Mouse (Mus musculus): ENCODE data around the gene Mgat4a.

The Mgat4a gene

DNA sequence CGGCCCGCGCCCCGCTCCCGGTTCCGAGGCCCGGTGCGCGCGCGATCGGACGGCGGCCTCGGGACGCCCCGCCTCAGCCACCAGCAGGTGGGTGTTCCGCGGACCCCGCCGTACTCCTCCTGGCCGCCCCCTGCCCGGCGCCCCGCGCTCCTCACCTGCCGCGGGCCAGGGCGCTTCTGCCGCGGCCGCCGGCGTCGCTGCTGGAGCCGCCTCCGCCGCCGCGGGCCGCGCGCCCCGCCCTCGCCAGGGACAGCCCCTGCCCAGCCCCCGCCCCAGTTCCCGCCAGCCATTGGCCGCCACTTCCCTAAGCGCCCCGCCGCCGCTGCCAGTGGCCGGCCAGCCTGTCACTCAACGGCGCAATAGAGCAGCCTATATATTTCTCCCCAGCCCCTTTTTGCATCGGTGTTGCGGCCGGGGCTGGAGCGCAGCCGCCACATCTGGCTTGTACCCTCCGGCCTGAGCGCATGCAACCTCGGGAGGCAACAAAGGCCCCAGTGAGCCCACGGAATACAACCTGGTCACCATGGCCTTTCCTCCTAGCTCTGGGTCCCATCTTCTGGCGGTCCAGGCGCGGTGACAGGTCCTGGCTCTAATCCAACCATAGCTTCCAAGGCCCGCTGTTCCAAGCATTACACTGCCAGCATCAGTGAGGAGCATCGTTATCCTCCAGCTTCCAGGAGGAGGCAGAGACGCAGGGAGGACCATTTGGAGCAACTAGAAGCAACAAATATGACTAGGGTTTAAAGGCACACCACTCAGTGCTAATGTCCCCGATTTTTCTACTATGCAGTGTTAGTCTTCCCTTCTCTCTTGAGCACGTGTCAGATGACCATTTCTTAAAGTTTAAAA is at the start of gene Mgat4a:
Gene Mgat4a (minus strand): TSS at position 207 of the 849 bp plus-strand sequence.
- peak; percentile 93 for DNase-seq

GRCm38 (mm10) chr1:37585809-37586480 is 45.1 kb upstream of the Mgat4a start:
- peak; percentile 82 for DNase-seq

- no peak for DNase-seq
Measured at GRCm38 (mm10) chr1:37583795-37584464, 43.1 kb upstream of the Mgat4a start.

GRCm38 (mm10) chr1:37583167-37583566 is 42.4 kb upstream of the Mgat4a start:
- no peak for DNase-seq

- no peak for DNase-seq
Measured at GRCm38 (mm10) chr1:37579686-37580085, 38.9 kb upstream of the Mgat4a start.

GRCm38 (mm10) chr1:37572528-37573272 is 31.9 kb upstream of the Mgat4a start:
- peak; percentile 76 for DNase-seq

- no peak for DNase-seq
Measured at GRCm38 (mm10) chr1:37568379-37568778, 27.6 kb upstream of the Mgat4a start.

- no peak for DNase-seq
Measured at GRCm38 (mm10) chr1:37566754-37567153, 25.9 kb upstream of the Mgat4a start.

DNA sequence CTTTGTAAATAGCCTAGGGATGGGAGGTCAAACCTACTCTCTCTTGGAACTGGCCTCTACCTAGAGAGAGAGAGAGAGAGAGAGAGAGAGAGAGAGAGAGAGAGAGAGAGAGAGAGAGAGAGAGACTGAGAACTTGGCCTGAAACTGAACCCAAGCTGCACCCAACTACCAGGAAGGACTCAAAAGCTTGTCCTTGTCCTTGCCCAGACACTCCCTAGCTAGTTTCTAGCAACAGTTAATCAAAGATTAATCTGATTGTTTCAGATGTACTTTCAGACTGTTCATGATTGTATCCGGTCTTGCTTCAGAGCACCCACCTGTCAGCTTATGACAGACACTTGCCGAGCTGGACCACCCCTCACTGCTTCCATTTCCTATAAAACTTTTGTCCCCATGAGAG is 25.5 kb upstream of the Mgat4a start:
- no peak for DNase-seq

DNA sequence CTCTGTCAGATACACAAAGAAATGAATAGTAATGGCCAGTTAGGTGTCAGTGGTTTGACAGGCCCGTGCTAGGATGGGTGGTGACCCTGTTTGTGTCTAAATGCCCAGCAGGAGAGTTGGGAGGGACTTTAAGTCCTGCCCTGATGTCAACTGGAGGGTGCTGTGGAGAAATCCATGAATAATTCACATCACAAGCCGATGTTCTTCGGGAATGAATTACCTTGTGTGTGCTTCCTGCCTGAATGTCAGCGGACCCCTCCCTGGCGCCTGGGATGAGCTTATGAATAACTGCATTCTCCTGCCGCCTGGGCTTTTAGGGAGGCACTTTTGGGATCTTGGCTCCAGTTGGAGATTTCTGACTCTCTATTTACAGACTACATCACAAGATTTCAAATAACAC is 24.6 kb upstream of the Mgat4a start:
- DNase-seq, result no peak

DNA sequence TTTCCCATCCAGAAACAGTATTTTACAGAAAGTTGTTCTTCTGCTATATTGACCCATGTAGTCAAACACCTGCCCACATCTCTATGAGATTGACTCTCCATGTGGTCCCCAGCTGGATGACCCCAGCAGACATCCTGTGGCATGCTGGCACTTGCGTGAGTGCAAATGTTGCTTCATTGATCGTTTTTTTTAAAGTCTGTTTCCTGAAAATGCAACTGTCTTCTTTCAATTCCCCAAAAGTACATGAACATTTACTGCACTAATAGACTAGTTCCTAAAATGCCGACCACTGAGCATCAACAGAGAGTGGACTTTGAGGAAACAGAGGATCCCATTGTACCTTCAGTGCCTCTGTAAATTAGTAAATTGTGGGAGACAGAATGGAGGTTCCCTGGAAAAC is 21.1 kb upstream of the Mgat4a start:
- DNase-seq, result no peak

GRCm38 (mm10) chr1:37560356-37560755 is 19.5 kb upstream of the Mgat4a start:
- no peak for DNase-seq

DNA sequence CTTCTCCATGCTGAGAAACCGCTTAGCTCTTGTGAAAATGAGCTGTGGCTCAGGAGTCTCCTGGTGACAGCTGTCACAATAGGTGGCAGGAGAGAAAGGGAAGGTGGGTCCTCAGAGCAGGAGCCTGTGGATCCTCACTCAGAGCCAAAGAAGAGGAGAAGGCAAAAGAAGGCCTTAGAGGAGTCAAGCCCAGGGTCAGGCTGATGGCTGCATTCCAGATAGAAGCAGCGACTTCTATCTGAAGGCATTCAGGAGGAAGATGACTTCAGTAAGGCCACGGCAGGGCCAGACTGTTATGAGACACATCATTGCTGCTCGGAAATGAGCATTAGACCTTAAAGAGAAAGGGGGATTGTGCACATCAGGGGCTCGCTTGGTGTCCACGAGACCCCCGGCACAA is 11.2 kb upstream of the Mgat4a start:
- no peak for DNase-seq

DNA sequence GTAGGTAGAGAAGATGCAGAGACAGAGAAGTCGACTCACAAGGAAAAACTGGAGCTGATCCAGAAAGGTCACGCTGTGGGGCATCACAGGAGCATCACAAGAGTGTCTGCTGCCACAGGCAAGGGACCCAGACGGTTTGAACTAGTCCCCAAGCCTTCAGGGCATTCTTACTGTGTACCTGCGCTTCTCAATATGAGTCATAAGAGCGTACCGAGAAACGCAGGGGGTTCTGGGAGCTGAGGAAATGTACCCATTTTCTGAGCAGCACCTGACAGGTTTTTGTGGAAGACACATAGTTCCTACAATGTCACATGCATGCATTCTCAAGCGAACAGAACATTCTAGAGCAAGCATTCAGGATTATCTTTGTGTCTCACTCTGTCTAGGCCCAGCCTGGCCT is 8.7 kb upstream of the Mgat4a start:
- no peak for DNase-seq

GRCm38 (mm10) chr1:37546398-37547051 is 5.7 kb upstream of the Mgat4a start:
- DNase-seq, result no peak

DNA sequence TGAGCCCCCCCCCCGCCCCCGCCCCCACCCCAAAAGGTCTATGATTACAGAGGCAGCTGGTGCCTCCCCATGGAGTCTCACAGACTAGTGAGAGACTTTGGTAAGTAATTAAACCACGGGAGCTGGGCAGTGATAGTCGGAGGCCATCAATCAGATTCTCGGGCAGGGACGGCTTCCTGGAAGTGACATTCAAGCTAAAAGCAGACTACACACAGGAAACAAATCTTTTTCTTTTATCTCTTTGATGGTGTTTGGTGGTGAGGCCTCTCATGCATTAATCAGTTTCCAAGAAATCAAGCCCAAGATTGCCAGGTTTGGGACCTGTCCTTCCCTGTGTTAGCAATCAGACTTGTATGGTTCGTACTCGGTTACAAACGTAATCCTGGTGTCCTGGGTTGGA is 3.4 kb upstream of the Mgat4a start:
- DNase-seq, result no peak

DNA sequence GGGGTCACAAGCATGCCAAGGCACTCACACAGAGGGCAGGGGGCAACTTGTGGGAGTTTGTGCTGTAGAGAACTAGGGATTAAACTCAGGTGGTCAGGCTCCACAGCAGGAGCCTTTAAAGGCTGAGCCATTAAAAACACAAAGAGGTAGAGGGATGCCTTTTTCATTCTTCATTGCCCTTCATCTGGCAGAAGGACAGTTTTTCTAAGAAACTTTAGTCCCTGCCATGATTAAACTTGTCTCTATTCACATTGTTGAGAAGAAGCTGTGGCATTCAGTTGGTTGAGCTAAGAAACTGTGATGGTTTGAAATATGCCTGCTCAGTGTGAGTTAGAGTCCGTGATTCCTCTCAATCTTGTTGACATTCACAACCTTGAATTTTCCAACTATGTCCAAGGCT is 2.2 kb upstream of the Mgat4a start:
- no peak for DNase-seq

DNA sequence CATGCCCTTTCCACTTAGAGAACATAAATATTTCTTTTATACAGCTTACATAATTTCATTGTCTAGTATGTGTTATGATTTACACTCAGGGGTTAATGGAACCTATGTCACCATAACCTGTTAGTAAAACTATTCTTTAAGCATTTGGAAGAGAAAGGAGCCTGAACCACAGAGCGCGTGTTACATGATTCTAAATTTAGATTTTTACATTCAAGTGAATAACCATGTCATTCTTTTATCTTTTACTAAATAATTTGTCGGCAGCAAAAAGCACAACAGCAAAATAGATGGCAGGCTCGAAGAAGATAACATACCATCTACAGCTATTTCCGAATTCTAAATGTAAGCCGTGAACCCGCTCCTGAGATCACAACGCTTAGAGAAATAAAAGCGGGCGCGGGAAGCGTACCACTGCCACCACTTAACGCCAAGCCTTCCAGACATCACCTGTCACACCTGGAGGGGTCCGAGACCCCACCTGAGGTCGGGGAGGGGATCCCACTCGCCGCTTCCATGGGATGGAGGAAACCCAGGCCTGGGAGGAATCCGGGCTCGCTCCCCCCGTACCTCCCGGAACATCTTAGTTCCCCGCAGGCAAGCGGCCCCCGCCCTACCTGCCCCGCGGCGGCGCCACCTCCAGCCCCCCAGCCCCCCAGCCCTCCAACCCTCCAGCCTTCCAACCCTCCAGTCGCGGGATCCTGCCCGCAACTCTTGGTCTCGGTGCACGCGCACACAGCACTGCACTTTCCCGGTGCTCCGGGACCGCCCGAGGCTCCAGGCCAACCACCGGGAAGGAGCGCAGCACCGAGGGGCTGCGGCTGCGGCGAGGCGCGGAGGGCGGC is 627 bp downstream of the Mgat4a start:
- peak; percentile 50 for DNase-seq

DNA sequence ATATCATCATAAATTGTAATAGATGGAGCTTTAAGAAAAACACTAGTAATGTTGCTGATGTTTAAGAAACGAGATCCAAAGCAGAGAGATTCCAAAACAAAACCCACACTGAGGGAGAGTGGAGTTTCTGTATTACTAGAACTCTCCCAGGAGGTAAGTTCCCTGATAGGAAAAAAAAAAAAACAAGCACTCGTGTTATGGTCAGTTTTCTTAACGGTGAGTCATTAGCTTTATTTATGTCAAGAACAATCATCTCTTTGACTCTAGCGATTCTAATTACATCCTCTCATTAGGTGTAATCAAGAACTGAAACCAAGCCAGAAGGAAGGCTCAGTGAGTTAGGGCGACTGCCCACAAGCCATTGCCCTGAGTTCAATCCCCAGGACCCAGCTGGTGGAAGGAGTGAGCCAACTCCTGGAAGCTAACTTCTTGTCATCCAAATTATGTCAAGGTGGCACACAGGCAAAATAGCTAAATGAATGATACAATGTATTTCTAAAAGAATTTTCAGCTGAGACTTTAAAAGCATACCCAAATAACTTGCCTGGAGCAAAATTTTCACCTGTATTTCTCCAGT is 6.2 kb downstream of the Mgat4a start:
- DNase-seq, result no peak

DNA sequence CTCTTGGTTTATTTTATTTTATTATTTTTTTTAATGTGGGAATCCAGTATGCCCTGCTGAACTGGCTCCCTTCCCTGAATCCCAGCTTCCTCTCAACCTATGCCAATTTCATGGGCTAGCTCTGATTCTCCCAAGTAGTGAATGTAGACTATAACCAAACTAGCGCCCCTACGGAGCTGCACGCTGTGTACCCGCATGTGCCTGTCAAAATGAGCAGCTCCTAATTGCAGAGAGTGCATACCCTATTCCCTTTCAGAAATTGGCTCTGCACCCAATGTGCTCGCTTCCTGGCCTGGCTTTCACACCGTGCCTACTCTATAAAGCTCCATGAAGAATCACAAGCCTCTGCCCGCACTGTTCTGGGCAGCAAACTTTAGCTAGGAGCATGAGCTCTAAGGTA is 7.6 kb downstream of the Mgat4a start:
- DNase-seq, result peak; percentile 45

- no peak for DNase-seq
Measured at GRCm38 (mm10) chr1:37532533-37532840, 8.3 kb downstream of the Mgat4a start.

Data from cerebellum, adult 9-10 months (tissue).